Comparison of ENCODE assay signal across 10 mouse cellular contexts in genomic region chr3:37219071-37219470, GRCm38 (mm10). TPM values are rescaled to one million over a fixed set of nuclear protein-coding genes. Genes with fewer than 3 reads are reported as not detected.
DNase-seq lines count a peak whose midpoint lies in the region; ATAC-seq and TF ChIP-seq lines count a peak whose summit lies in the region.
"Had no signal": no experiment of that assay in that cellular context is flagged by ENCODE, and none has a peak within 500 bp of the region (broad histone marks: within the 10 kb centered on the region; RNA-seq: fewer than 3 reads in every experiment).

No protein-coding gene starts in this region.

- H3K4me2 ChIP-seq in kidney, embryonic 16.5 days (replicated peaks; ENCODE audit: low read depth, low read length) = no peak overlapping the region
- H3K4me2 ChIP-seq in kidney, embryonic 15.5 days = no peak overlapping the region
- no peak overlapping the region for H3K4me2 ChIP-seq in liver, postnatal 0 days (ENCODE audit: low read depth, low read length)
- H3K4me2 ChIP-seq: embryonic facial prominence, embryonic 12.5 days; midbrain, embryonic 12.5 days had no signal

- no peak for ATAC-seq in kidney, embryonic 16.5 days (ENCODE audit: low FRiP score, low TSS enrichment)
- peak; percentile 71; the same call in 1 of the 2 replicates for ATAC-seq in kidney, embryonic 15.5 days (replicated peaks; ENCODE audit: low FRiP score)
- no peak for ATAC-seq in liver, postnatal 0 days
- no peak for ATAC-seq in erythroid progenitor cell, adult 5-6 weeks (replicated peaks; ENCODE audit: low FRiP score, poor library complexity, severe bottlenecking)

- TF ChIP-seq CTCF in liver, postnatal 0 days (IDR thresholded peaks at IDR 0.05; ENCODE audit: low read depth) = peak; percentile 63

- H3K36me3 ChIP-seq in kidney, embryonic 16.5 days (ENCODE audit: insufficient read depth, low read length) = no peaks in the 10 kb centered on the region
- H3K36me3 ChIP-seq in kidney, embryonic 15.5 days = no peaks in the 10 kb centered on the region
- H3K36me3 ChIP-seq in liver, postnatal 0 days (replicated peaks; ENCODE audit: insufficient read depth, low read length) = no peaks in the 10 kb centered on the region
- no peaks in the 10 kb centered on the region for H3K36me3 ChIP-seq in splenic B cell, adult 2 months (ENCODE audit: control insufficient read depth, insufficient read depth, low read length, poor library complexity, severe bottlenecking)
- H3K36me3 ChIP-seq: embryonic facial prominence, embryonic 12.5 days; midbrain, embryonic 12.5 days had no signal

- DNase-seq in kidney, adult 18-20 months = peak; percentile 23
- DNase-seq in MN1 (ENCODE audit: low spot score) = peak; percentile 25
- peak; percentile 54 for DNase-seq in embryo, embryonic 10 days (ENCODE audit: low spot score)
- no peak for DNase-seq in liver, postnatal 0 days
- DNase-seq in splenic B cell, adult 2 months (ENCODE audit: low read depth, low spot score) = peak; percentile 38

- no peak overlapping the region for H3K9ac ChIP-seq in kidney, embryonic 16.5 days (replicated peaks; ENCODE audit: low read length)
- no peak overlapping the region for H3K9ac ChIP-seq in kidney, embryonic 15.5 days
- H3K9ac ChIP-seq in liver, postnatal 0 days (replicated peaks) = no peak overlapping the region
- H3K9ac ChIP-seq: embryonic facial prominence, embryonic 12.5 days; midbrain, embryonic 12.5 days had no signal

- no peaks in the 10 kb centered on the region for H3K27me3 ChIP-seq in kidney, embryonic 16.5 days (ENCODE audit: insufficient read depth, low read length)
- H3K27me3 ChIP-seq in kidney, embryonic 15.5 days = no peaks in the 10 kb centered on the region
- no peaks in the 10 kb centered on the region for H3K27me3 ChIP-seq in liver, postnatal 0 days (ENCODE audit: insufficient read depth, low read length)
- no peaks in the 10 kb centered on the region for H3K27me3 ChIP-seq in splenic B cell, adult 2 months (ENCODE audit: control insufficient read depth, insufficient read depth, low read length, poor library complexity, severe bottlenecking)
- H3K27me3 ChIP-seq: embryonic facial prominence, embryonic 12.5 days; midbrain, embryonic 12.5 days had no signal

- H3K4me1 ChIP-seq in kidney, embryonic 16.5 days (ENCODE audit: insufficient read depth, low read length) = no peaks in the 10 kb centered on the region
- H3K4me1 ChIP-seq in kidney, embryonic 15.5 days = no peaks in the 10 kb centered on the region
- no peaks in the 10 kb centered on the region for H3K4me1 ChIP-seq in liver, postnatal 0 days (ENCODE audit: insufficient read depth)
- H3K4me1 ChIP-seq: embryonic facial prominence, embryonic 12.5 days; midbrain, embryonic 12.5 days had no signal

- WGBS in kidney, embryonic 16.5 days = 22% methylated on average over 4 of the region's 4 CpGs
- 24% methylated on average over 4 of the region's 4 CpGs for WGBS in kidney, embryonic 15.5 days
- WGBS in liver, postnatal 0 days (ENCODE audit: insufficient replicate concordance) = 31% methylated on average over 4 of the region's 4 CpGs

- H3K4me3 ChIP-seq in kidney, embryonic 16.5 days (ENCODE audit: low read length) = no peak overlapping the region
- no peak overlapping the region for H3K4me3 ChIP-seq in kidney, embryonic 15.5 days (replicated peaks)
- no peak overlapping the region for H3K4me3 ChIP-seq in liver, postnatal 0 days (ENCODE audit: low read depth, low read length)
- H3K4me3 ChIP-seq: embryonic facial prominence, embryonic 12.5 days; midbrain, embryonic 12.5 days had no signal

- H3K9me3 ChIP-seq in kidney, embryonic 16.5 days (ENCODE audit: low read length) = no peaks in the 10 kb centered on the region
- no peaks in the 10 kb centered on the region for H3K9me3 ChIP-seq in kidney, embryonic 15.5 days (replicated peaks)
- H3K9me3 ChIP-seq in liver, postnatal 0 days (ENCODE audit: low read length) = no peaks in the 10 kb centered on the region
- H3K9me3 ChIP-seq: embryonic facial prominence, embryonic 12.5 days; midbrain, embryonic 12.5 days had no signal

- H3K27ac ChIP-seq in kidney, embryonic 16.5 days (ENCODE audit: low read length) = no peak overlapping the region
- H3K27ac ChIP-seq in kidney, embryonic 15.5 days = no peak overlapping the region
- no peak overlapping the region for H3K27ac ChIP-seq in liver, postnatal 0 days (ENCODE audit: low read depth)
- H3K27ac ChIP-seq: embryonic facial prominence, embryonic 12.5 days; midbrain, embryonic 12.5 days had no signal

- TF ChIP-seq EP300 in liver, postnatal 0 days (IDR thresholded peaks at IDR 0.05; ENCODE audit: low read depth) = no peak

RNA-seq across cellular contexts. Expression of gene Il21, which starts 13.4 kb away (rescaled TPM):
- not detected in 2 replicates for polyA plus RNA-seq in kidney, embryonic 16.5 days (2015; fragmentation: Nextera tagmentation; extraction: Ambion mirVana)
- not detected in 2 replicates for polyA plus RNA-seq in kidney, embryonic 15.5 days (2015; fragmentation: Nextera tagmentation; extraction: Ambion mirVana)
- not detected in 2 replicates for polyA plus RNA-seq in liver, postnatal 0 days (2015; fragmentation: Nextera tagmentation; extraction: Ambion mirVana)
- total RNA-seq in erythroid progenitor cell, adult 5-6 weeks (2015; ENCODE audit: low replicate concordance) = not detected in 2 replicates
- total RNA-seq in erythroid progenitor cell, adult 5-6 weeks (2017; ENCODE audit: low replicate concordance) = not detected in 2 replicates
- polyA plus RNA-seq: embryonic facial prominence, embryonic 12.5 days; midbrain, embryonic 12.5 days had no signal
